Mouse (Mus musculus) myocyte (in vitro differentiated cells): ENCODE data around the gene Trim16. TPM values are rescaled to one million over a fixed set of nuclear protein-coding genes. Genes with fewer than 3 reads are reported as not detected.

Experiments used
- H3K27me3 ChIP-seq: one replicate; pipeline ENCODE4 v1.6.1; 2011; ENCODE audit not compliant: control insufficient read depth, insufficient read depth, insufficient read length
- H3K36me3 ChIP-seq: one replicate; pipeline ENCODE4 v1.6.1; 2011; ENCODE audit not compliant: control insufficient read depth, insufficient read depth
- H3K4me2 ChIP-seq: one replicate; pipeline ENCODE4 v1.6.1; 2011; ENCODE audit warnings: low read depth, control low read depth
- H3K4me3 ChIP-seq: one replicate; pipeline ENCODE4 v1.5.1; 2011; ENCODE audit warnings: mild to moderate bottlenecking, control low read depth, moderate library complexity
- H3K79me2 ChIP-seq: one replicate; pipeline ENCODE4 v1.6.1; 2011; ENCODE audit not compliant: control insufficient read depth, insufficient read depth
- H3ac ChIP-seq: one replicate; pipeline ENCODE4 v1.6.1; 2011; ENCODE audit not compliant: control insufficient read depth, insufficient read length
- CEBPB ChIP-seq: IDR thresholded peaks from 2 replicates; pipeline ENCODE4 v1.6.1; 2011; ENCODE audit warnings: mild to moderate bottlenecking, moderate library complexity; ENCODE audit not compliant: poor library complexity, insufficient read depth, severe bottlenecking
- E2F4 ChIP-seq: IDR thresholded peaks from one replicate; pipeline ENCODE4 v1.6.1; 2011; ENCODE audit warnings: mild to moderate bottlenecking, control low read depth, moderate library complexity; ENCODE audit not compliant: insufficient read depth
- MAX ChIP-seq: IDR thresholded peaks from one replicate; pipeline ENCODE4 v1.6.1; 2011; ENCODE audit warnings: low read depth, mild to moderate bottlenecking, control low read depth
- MYOD1 ChIP-seq, 3 experiments: IDR thresholded peaks; one replicate each; pipeline ENCODE4 v1.6.1; 2011; ENCODE audit warnings: control low read depth in 2 of 3, low read depth in 2 of 3, mild to moderate bottlenecking in 2 of 3, moderate library complexity in 1 of 3; ENCODE audit not compliant: insufficient read length in 2 of 3, control insufficient read depth in 1 of 3
- MYOG ChIP-seq, 3 experiments: IDR thresholded peaks; one replicate each; pipeline ENCODE4 v1.6.1; 2011; ENCODE audit warnings: control low read depth in 2 of 3, low read depth in 2 of 3, mild to moderate bottlenecking in 2 of 3; ENCODE audit not compliant: insufficient read length in 2 of 3, control insufficient read depth in 1 of 3, insufficient read depth in 1 of 3
- POLR2A ChIP-seq: IDR thresholded peaks from one replicate; pipeline ENCODE4 v1.6.1; 2011; ENCODE audit warnings: low read depth, mild to moderate bottlenecking, control low read depth, moderate library complexity; ENCODE audit not compliant: insufficient read length
- POLR2AphosphoS2 ChIP-seq: IDR thresholded peaks from one replicate; pipeline ENCODE4 v1.6.1; 2011; ENCODE audit warnings: low read depth, control low read depth; ENCODE audit not compliant: insufficient read length
- REST ChIP-seq: IDR thresholded peaks from one replicate; pipeline ENCODE4 v1.6.1; 2011; ENCODE audit warnings: mild to moderate bottlenecking, control low read depth, moderate library complexity; ENCODE audit not compliant: insufficient read depth, insufficient read length
- SRF ChIP-seq: IDR thresholded peaks from one replicate; pipeline ENCODE4 v1.6.1; 2011; ENCODE audit warnings: low read depth; ENCODE audit not compliant: control insufficient read depth, insufficient read length
- TCF12 ChIP-seq: IDR thresholded peaks from one replicate; pipeline ENCODE4 v1.6.1; 2011; ENCODE audit warnings: mild to moderate bottlenecking, control low read depth; ENCODE audit not compliant: poor library complexity, insufficient read depth, severe bottlenecking
- TCF3 ChIP-seq: IDR thresholded peaks from one replicate; pipeline ENCODE4 v1.6.1; 2011; ENCODE audit warnings: low read depth, control low read depth; ENCODE audit not compliant: insufficient read length
- USF1 ChIP-seq: IDR thresholded peaks from one replicate; pipeline ENCODE4 v1.6.1; 2011; ENCODE audit warnings: low read depth, mild to moderate bottlenecking, control low read depth, moderate library complexity
- polyA plus RNA-seq: library from polyadenylated mRNA; unstranded; fragments of >200 nt; fragmentation: generic; extraction: Trizol; gene quantifications from one replicate; pipeline ENCODE4 v1.2.1, GENCODE M21; 2012; ENCODE audit warnings: missing spikeins

The Trim16 gene
- polyA plus RNA-seq, 1 experiment = 16.9 TPM

DNA sequence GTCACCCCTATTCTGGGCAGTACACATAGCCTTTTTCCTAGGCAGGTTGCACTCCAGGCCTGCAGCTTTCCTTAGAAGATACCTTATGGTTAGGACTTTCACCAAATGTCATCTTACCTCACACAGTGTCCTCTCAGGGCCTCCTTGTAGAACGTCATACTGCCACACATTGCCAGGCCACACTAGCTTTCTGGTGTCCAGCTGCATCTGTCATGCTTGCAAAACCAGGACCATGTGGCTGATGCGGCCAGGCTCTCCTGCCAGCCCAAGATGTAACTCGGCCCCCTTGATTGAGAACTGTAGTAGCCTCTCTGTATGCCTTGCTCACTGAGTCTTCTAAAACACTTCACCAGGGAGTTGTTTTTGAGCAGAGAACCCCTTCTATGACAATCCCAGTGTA lies 7.9 kb downstream of the Trim16 start:
- Histone ChIP-seq H3K27me3 (no peaks in the 10 kb centered on the region), H3K79me2 (peaks cover 73% of the 10 kb centered on the region), H3K4me3 (no peak overlapping the region), H3K36me3 (peaks cover 47% of the 10 kb centered on the region), H3K4me2 (no peak overlapping the region), H3ac (no peak overlapping the region)
- TF ChIP-seq POLR2AphosphoS2 (no peak), POLR2A (no peak), SRF (no peak), USF1 (no peak), TCF12 (no peak), REST (no peak), MYOD1 (IDR thresholded peaks at IDR 0.05; ENCODE audit: control insufficient read depth in 1 of 3, insufficient read length in 2 of 3, low read depth in 2 of 3) (no peak), CEBPB (no peak), E2F4 (no peak)

GRCm38 (mm10) chr11:62830387-62830786 lies 10.4 kb downstream of the Trim16 start:
- Histone ChIP-seq H3K4me3 (no peak overlapping the region), H3K27me3 (no peaks in the 10 kb centered on the region), H3ac (no peak overlapping the region), H3K36me3 (peaks cover 58% of the 10 kb centered on the region), H3K79me2 (peaks cover 48% of the 10 kb centered on the region), H3K4me2 (no peak overlapping the region)
- TF ChIP-seq SRF (no peak), POLR2AphosphoS2 (no peak), TCF12 (no peak), POLR2A (no peak), USF1 (no peak), E2F4 (no peak)

DNA sequence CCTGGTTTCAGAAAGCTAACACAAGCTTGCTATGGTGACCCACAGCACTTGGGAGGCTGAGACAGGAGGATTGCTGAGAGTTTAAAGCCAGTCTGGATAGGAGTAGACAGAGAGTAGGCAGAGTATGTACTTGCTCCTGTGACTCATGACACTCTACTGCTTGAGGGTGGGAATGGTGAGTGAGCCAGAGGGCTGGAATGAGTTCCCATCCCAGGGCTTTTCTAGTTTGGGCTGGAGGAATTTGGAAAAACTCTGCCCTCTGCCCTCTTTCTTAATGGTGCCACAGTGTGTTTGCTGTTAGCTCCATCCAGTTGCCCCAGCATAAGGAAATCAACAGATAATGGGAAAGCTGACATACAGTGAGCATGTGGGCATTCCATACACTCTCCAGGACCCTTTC lies 11.9 kb downstream of the Trim16 start:
- peaks cover 72% of the 10 kb centered on the region for H3K36me3 ChIP-seq
- no peak overlapping the region for H3ac ChIP-seq
- H3K4me2 ChIP-seq = no peak overlapping the region
- TF ChIP-seq E2F4 (no peak), REST (no peak), CEBPB (no peak), MAX (no peak), SRF (no peak), MYOD1 (IDR thresholded peaks at IDR 0.05; ENCODE audit: control insufficient read depth in 1 of 3, insufficient read length in 2 of 3, low read depth in 2 of 3) (no peak), USF1 (no peak), POLR2A (no peak), TCF3 (no peak), MYOG (IDR thresholded peaks at IDR 0.05; ENCODE audit: control insufficient read depth in 1 of 3, insufficient read depth in 1 of 3, insufficient read length in 2 of 3, low read depth in 2 of 3) (no peak), POLR2AphosphoS2 (no peak), TCF12 (no peak)
- H3K27me3 ChIP-seq = no peaks in the 10 kb centered on the region
- H3K4me3 ChIP-seq = no peak overlapping the region
- H3K79me2 ChIP-seq = peaks cover 33% of the 10 kb centered on the region

GRCm38 (mm10) chr11:62844562-62844961 lies 24.5 kb downstream of the Trim16 start:
- TF ChIP-seq MYOG (IDR thresholded peaks at IDR 0.05; ENCODE audit: control insufficient read depth in 1 of 3, insufficient read depth in 1 of 3, insufficient read length in 2 of 3, low read depth in 2 of 3) (no peak), POLR2A (no peak), CEBPB (no peak), REST (no peak), USF1 (no peak), TCF3 (no peak), E2F4 (no peak), POLR2AphosphoS2 (no peak), MYOD1 (IDR thresholded peaks at IDR 0.05; ENCODE audit: control insufficient read depth in 1 of 3, insufficient read length in 2 of 3, low read depth in 2 of 3) (no peak), TCF12 (no peak), MAX (no peak), SRF (no peak)
- peaks cover 21% of the 10 kb centered on the region for H3K36me3 ChIP-seq
- no peak overlapping the region for H3ac ChIP-seq
- no peaks in the 10 kb centered on the region for H3K79me2 ChIP-seq
- no peaks in the 10 kb centered on the region for H3K27me3 ChIP-seq
- no peak overlapping the region for H3K4me2 ChIP-seq
- H3K4me3 ChIP-seq = no peak overlapping the region

DNA sequence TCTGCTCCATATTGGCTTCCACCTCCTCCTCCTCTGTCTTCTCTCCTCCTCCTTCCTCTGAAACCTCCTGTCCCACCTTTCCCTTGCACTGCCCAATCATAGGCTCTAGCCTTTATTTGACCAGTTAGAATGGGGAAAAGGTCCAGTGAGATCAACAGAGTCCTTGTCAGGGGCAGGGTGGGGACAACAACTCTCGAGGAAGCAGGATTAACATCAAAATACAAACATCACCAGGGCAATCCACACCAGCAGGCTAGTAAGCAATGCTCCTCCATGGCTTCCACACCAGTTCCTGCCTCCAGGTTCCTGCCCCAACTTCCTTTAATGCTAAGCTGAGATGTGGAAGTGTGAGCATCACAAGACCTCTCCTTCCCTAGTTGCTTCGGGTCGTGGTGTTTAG lies 25.7 kb downstream of the Trim16 start:
- Histone ChIP-seq H3K27me3 (no peaks in the 10 kb centered on the region), H3ac (no peak overlapping the region), H3K4me3 (no peak overlapping the region), H3K36me3 (peaks cover 13% of the 10 kb centered on the region), H3K4me2 (no peak overlapping the region), H3K79me2 (no peaks in the 10 kb centered on the region)
- TF ChIP-seq POLR2AphosphoS2 (no peak), E2F4 (no peak), MYOG (IDR thresholded peaks at IDR 0.05; ENCODE audit: control insufficient read depth in 1 of 3, insufficient read depth in 1 of 3, insufficient read length in 2 of 3, low read depth in 2 of 3) (no peak), REST (no peak), SRF (no peak), TCF12 (no peak), USF1 (no peak)
